Mouse (Mus musculus) kidney, embryonic 16.5 days (tissue): ENCODE measurements around the gene Mtx1. TPM values are rescaled to one million over a fixed set of nuclear protein-coding genes. Genes with fewer than 3 reads are reported as not detected.

Experiments used
- ATAC-seq: fragments of 200-750 bp; cut with Nextera tagmentation; 2 replicates; pipeline ENCODE4 v1.8.0; 2017; ENCODE audit warnings: moderate TSS enrichment; ENCODE audit not compliant: low FRiP score, low TSS enrichment
- H3K27ac ChIP-seq: fragments of 300-500 bp; sonication (generic); 2 replicates; pipeline ENCODE4 v1.5.1; 2014; ENCODE audit warnings: low read length
- H3K27me3 ChIP-seq: fragments of 300-500 bp; sonication (generic); 2 replicates; pipeline ENCODE4 v1.6.1; 2014; ENCODE audit warnings: low read length, control low read depth, mixed read lengths; ENCODE audit not compliant: insufficient read depth
- H3K36me3 ChIP-seq: fragments of 300-500 bp; sonication (generic); 2 replicates; pipeline ENCODE4 v1.6.1; 2014; ENCODE audit warnings: low read length, control low read depth, mixed read lengths; ENCODE audit not compliant: insufficient read depth
- H3K4me1 ChIP-seq: fragments of 300-500 bp; sonication (generic); 2 replicates; pipeline ENCODE4 v1.6.1; 2014; ENCODE audit warnings: low read length, control low read depth, mixed read lengths; ENCODE audit not compliant: insufficient read depth
- H3K4me2 ChIP-seq: fragments of 300-500 bp; sonication (generic); replicated peaks from 2 replicates; pipeline ENCODE4 v1.6.1; 2014; ENCODE audit warnings: low read depth, low read length
- H3K4me3 ChIP-seq: fragments of 300-500 bp; sonication (generic); 2 replicates; pipeline ENCODE4 v1.5.1; 2014; ENCODE audit warnings: mild to moderate bottlenecking, low read length
- H3K9ac ChIP-seq: fragments of 300-500 bp; sonication (generic); replicated peaks from 2 replicates; pipeline ENCODE4 v1.6.1; 2014; ENCODE audit warnings: low read length
- H3K9me3 ChIP-seq: fragments of 300-500 bp; sonication (generic); 2 replicates; pipeline ENCODE4 v1.6.1; 2016; ENCODE audit warnings: low read length, control low read depth
- WGBS: fragments of 180-500 bp; shearing (Covaris S2); extraction: QIAGEN DNeasy Blood & Tissue Kit; methylation state at CpG from one replicate; pipeline ENCODE4 v1.1.7; 2014; 5-methylcytosine and 5-hydroxymethylcytosine counted together
- polyA plus RNA-seq: library from polyadenylated mRNA; unstranded; fragments of >200 nt; fragmentation: Nextera tagmentation; extraction: Ambion mirVana; gene quantifications from 2 replicates; pipeline ENCODE4 v1.2.1, GENCODE M21; 2015

Mtx1 gene
- polyA plus RNA-seq, 1 experiment from 2014 or later, result 227 TPM

- no peak overlapping the region for H3K4me2 ChIP-seq
- peaks cover 44% of the 10 kb centered on the region for H3K4me1 ChIP-seq
Measured at GRCm38 (mm10) chr3:89181749-89182500, 45.0 kb downstream of the Mtx1 start.

DNA sequence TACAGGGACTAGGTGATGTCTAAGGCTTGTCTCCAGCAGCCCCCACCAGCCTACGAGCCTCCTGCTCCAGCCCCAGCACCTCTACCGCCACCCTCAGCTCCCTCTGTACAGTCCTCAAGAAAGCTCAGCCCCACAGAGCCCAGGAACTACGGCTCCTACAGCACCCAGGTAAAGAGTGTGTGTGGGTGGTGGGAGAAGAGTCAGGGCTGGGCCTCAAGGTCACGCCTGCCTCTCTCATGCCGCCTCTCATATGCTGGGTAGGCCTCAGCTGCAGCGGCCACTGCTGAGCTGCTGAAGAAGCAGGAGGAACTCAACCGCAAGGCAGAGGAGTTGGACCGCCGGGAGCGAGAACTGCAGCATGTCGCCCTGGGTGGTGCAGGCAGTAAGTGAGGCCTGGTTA is 47.8 kb downstream of the Mtx1 start:
- Histone ChIP-seq H3K4me3 (no peak overlapping the region), H3K9me3 (no peaks in the 10 kb centered on the region), H3K4me2 (no peak overlapping the region), H3K36me3 (peaks cover 58% of the 10 kb centered on the region), H3K27ac (no peak overlapping the region), H3K9ac (no peak overlapping the region), H3K4me1 (peaks cover 26% of the 10 kb centered on the region), H3K27me3 (no peaks in the 10 kb centered on the region)
- 88% methylated on average over 11 of the region's 11 CpGs for WGBS
- ATAC-seq, result no peak

More at GRCm38 (mm10) chr3:89181749-89182500, 45.0 kb downstream of the Mtx1 start:
- Histone ChIP-seq H3K27ac (no peak overlapping the region), H3K9me3 (no peaks in the 10 kb centered on the region), H3K9ac (no peak overlapping the region), H3K36me3 (peaks cover 33% of the 10 kb centered on the region), H3K27me3 (no peaks in the 10 kb centered on the region), H3K4me3 (no peak overlapping the region)
- ATAC-seq, result no peak
- 91% methylated on average over 27 of the region's 27 CpGs for WGBS

DNA sequence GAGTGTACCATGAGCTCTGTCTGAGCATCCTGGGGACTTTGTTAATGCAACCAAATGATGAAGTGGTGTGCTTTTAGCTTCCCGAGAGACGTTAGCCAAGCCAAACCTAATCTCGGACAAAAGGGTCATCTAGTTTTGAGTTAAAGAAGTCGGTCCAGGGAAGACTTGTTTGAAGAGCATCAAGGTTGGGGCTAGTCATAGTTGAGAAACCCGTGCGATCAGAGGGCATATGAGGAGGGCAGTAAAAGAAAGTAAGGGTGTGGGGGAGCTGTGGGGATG is 48.8 kb downstream of the Mtx1 start:
- H3K4me3 ChIP-seq, result peak overlapping the region; percentile 73
- H3K27ac ChIP-seq, result peak overlapping the region; percentile 27
- H3K27me3 ChIP-seq, result no peaks in the 10 kb centered on the region
- H3K9me3 ChIP-seq, result no peaks in the 10 kb centered on the region
- peaks cover 19% of the 10 kb centered on the region for H3K4me1 ChIP-seq
- peaks cover 68% of the 10 kb centered on the region for H3K36me3 ChIP-seq
- ATAC-seq, result no peak
- peak overlapping the region; percentile 69 for H3K4me2 ChIP-seq
- peak overlapping the region; percentile 82 for H3K9ac ChIP-seq
- WGBS, result under 1% methylated on average over 6 of the region's 6 CpGs

GRCm38 (mm10) chr3:89177242-89178106 is 49.4 kb downstream of the Mtx1 start, which contains the start of gene Scamp3:
Gene Scamp3 (plus strand): TSS chr3:89177473.
- WGBS, result under 1% methylated on average over 43 of the region's 43 CpGs
- ATAC-seq, result peak; percentile 96

GRCm38 (mm10) chr3:89176421-89176820 is 50.5 kb downstream of the Mtx1 start:
- ATAC-seq, result no peak
- 78% methylated on average over 7 of the region's 7 CpGs for WGBS
- no peaks in the 10 kb centered on the region for H3K27me3 ChIP-seq
- H3K36me3 ChIP-seq, result peaks cover 65% of the 10 kb centered on the region
- H3K9ac ChIP-seq, result no peak overlapping the region
- H3K4me2 ChIP-seq, result no peak overlapping the region
- H3K27ac ChIP-seq, result no peak overlapping the region
- H3K4me3 ChIP-seq, result no peak overlapping the region
- no peaks in the 10 kb centered on the region for H3K9me3 ChIP-seq
- peaks cover 16% of the 10 kb centered on the region for H3K4me1 ChIP-seq

More at GRCm38 (mm10) chr3:89177242-89178106, 49.4 kb downstream of the Mtx1 start, which contains the start of gene Scamp3:
- Histone ChIP-seq H3K4me2 (peak within 1 kb of the TSS; percentile 69), H3K9me3 (no peaks in the 10 kb centered on the region), H3K27me3 (no peaks in the 10 kb centered on the region), H3K4me1 (peaks cover 16% of the 10 kb centered on the region), H3K4me3 (peak within 1 kb of the TSS; percentile 73), H3K27ac (peak within 1 kb of the TSS; percentile 27), H3K36me3 (peaks cover 71% of the 10 kb centered on the region), H3K9ac (peak within 1 kb of the TSS; percentile 82)

DNA sequence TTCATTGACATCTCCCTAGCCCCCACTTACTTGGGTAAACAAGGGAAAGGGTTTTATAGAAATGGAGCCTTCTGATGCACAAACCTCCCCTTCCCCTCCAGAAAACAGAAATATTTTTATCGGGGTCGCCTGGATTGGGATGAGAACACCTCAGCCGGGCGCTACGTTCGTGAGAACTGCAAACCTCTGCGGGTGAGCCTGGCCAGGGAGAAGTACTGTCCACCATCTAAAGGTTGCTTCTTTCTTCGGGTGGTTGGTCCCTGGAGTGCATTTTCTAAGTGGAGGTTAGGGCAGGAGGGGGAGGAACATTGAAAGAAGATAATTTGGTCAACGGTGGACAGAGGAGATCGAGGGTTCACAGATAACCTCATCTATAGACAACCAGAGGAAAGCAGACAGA is 51.3 kb downstream of the Mtx1 start:
- peaks cover 66% of the 10 kb centered on the region for H3K36me3 ChIP-seq
- H3K9ac ChIP-seq, result no peak overlapping the region
- ATAC-seq, result no peak
- H3K4me2 ChIP-seq, result no peak overlapping the region
- WGBS, result 91% methylated on average over 10 of the region's 10 CpGs
- peaks cover 16% of the 10 kb centered on the region for H3K4me1 ChIP-seq
- H3K9me3 ChIP-seq, result no peaks in the 10 kb centered on the region
- H3K27me3 ChIP-seq, result no peaks in the 10 kb centered on the region
- H3K27ac ChIP-seq, result no peak overlapping the region
- no peak overlapping the region for H3K4me3 ChIP-seq

DNA sequence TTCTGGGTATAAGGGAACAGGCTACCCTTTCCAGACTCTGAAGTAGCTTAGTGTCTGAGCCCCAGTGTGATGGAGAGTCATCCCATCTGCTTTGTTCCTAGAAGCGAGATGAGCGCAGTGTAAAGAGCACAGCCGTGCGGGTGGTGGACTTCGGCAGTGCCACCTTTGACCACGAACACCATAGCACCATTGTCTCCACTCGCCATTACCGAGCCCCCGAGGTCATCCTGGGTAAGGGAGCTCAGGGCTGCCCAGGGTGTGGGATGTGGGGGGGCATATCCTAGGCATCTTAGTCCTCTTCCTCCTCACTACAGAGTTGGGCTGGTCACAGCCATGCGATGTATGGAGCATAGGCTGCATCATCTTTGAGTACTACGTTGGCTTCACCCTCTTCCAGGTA is 52.0 kb downstream of the Mtx1 start:
- ATAC-seq, result no peak
- Histone ChIP-seq H3K36me3 (peaks cover 66% of the 10 kb centered on the region), H3K4me2 (no peak overlapping the region)

GRCm38 (mm10) chr3:89166945-89167344 is 59.9 kb downstream of the Mtx1 start:
- Histone ChIP-seq H3K27ac (no peak overlapping the region), H3K9me3 (no peaks in the 10 kb centered on the region), H3K4me1 (peaks cover 18% of the 10 kb centered on the region), H3K4me2 (no peak overlapping the region), H3K27me3 (no peaks in the 10 kb centered on the region), H3K36me3 (peaks cover 43% of the 10 kb centered on the region), H3K9ac (no peak overlapping the region), H3K4me3 (no peak overlapping the region)
- no peak for ATAC-seq
- 83% methylated on average over 19 of the region's 19 CpGs for WGBS

More for the DNA sequence above, 52.0 kb downstream of the Mtx1 start:
- 94% methylated on average over 11 of the region's 11 CpGs for WGBS
- Histone ChIP-seq H3K27ac (no peak overlapping the region), H3K9ac (no peak overlapping the region), H3K4me1 (peaks cover 16% of the 10 kb centered on the region), H3K4me3 (no peak overlapping the region), H3K9me3 (no peaks in the 10 kb centered on the region), H3K27me3 (no peaks in the 10 kb centered on the region)

- WGBS, result 15% methylated on average over 12 of the region's 12 CpGs
Measured at GRCm38 (mm10) chr3:89165268-89165870, 61.5 kb downstream of the Mtx1 start.

More at GRCm38 (mm10) chr3:89165268-89165870, 61.5 kb downstream of the Mtx1 start:
- no peaks in the 10 kb centered on the region for H3K27me3 ChIP-seq
- peak overlapping the region; percentile 96 for H3K9ac ChIP-seq
- peak overlapping the region; percentile 91 for H3K4me3 ChIP-seq
- H3K4me1 ChIP-seq, result peaks cover 19% of the 10 kb centered on the region
- H3K4me2 ChIP-seq, result peak overlapping the region; percentile 65
- H3K9me3 ChIP-seq, result no peaks in the 10 kb centered on the region
- H3K27ac ChIP-seq, result peak overlapping the region; percentile 98
- ATAC-seq, result no peak
- peaks cover 33% of the 10 kb centered on the region for H3K36me3 ChIP-seq
